Mouse (Mus musculus) regulatory T cell (primary cell): Measurements from ENCODE around the gene Slc30a5.
"Not testable (repeated sequence)": the region's sequence is repeated elsewhere in the genome, so short reads cannot be mapped to it uniquely, and the experiment has no call there.

Experiments
- in situ Hi-C: fragments of 300-600 bp; cut with MboI, MseI; formaldehyde crosslinking; loops from one replicate; pipeline ENCODE4 v1.15.1; 2025; ENCODE audit warnings: high pct_unique_total_duplicates

Gene Slc30a5

DNA sequence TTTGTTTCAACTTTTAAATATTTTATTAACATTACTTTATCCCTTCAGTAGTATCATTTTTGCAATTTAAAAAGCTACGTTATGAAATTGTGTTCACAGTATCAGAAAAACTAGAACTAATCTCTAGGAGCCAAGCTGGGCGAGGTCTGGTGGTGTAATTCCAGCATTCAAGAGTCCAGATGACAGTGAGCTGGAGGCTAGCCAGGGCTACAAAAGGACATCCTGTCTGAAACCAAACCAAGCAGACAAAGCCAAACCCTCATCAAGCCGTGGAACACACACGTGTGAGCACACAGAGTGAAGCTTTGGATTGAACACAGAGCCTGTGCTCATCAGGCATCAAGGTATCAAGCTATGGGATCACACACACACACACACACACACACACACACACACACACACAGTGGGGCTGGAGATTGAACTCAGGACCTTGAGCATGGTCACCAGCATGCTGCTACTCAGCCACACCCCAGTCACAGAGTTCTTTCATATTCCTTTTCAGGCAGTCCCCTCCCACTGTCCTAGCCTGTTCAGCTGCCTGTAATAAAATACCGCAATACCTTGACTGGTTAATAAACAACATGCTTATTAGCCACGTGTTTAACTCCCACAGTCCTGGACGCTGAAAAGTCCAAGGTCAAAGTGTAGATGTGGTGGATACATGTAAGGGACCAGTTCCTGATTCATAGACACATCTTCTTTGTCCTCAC, 9.9 kb upstream of the Slc30a5 start:
- in situ Hi-C loops: no loop called here

DNA sequence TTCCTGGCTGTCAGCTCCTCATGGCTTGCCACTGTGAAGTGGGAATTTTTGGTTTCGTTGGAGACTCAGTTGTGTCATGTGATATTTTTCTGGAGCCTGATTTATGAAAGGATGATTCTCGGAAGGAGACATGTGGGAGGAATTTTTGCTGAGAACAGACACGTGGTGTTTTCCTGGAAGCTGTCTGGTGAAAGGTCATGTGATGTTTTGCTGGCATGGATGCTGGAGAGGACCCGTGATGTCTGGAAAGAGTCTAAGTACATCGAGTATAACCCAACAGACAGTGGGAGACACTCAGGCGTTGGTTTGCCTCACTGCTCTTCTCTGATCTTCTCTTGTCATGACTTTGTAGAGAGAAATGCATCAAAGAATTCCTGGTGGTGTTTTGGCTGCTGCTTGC, 8.5 kb upstream of the Slc30a5 start:
- in situ Hi-C loops: no loop called here

DNA sequence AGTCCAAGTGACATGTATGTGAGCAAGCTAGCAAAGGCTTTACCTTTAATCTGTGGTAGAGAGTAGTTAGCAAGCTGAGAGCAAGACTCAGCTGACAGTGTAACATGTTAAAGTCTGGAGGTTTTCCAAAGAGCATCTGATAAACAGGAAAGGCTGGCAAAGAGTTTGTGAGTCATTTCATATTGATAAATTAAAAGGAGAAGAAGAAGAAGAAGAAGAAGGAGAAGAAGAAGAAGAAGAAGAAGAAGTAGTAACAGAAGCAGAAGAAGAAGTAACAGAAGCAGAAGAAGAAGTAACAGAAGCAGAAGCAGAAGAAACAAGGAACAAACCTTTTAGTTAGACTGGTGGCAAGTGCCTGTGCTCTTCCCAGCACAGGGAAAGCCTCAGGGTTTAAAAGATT, 1.6 kb upstream of the Slc30a5 start:
- in situ Hi-C loops: no loop called here

DNA sequence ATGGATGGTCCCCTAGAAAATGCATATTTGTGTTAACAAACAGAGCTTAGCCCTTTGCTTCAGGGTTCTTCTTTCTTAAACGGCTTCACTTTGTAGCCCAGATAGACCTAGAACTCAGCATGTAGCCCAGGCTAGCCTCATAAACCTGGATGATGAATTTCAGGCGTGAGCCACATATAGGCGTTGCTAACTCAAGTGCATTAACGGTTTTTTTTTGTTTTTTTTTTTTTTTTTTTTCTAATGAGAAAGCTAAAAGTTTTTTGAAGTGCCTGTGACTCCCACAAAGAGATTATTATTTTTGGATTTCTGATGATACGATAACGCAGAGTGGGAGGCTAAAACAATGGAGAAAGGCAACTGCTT, 394 bp upstream of the Slc30a5 start:
- in situ Hi-C loops: no loop called here

DNA sequence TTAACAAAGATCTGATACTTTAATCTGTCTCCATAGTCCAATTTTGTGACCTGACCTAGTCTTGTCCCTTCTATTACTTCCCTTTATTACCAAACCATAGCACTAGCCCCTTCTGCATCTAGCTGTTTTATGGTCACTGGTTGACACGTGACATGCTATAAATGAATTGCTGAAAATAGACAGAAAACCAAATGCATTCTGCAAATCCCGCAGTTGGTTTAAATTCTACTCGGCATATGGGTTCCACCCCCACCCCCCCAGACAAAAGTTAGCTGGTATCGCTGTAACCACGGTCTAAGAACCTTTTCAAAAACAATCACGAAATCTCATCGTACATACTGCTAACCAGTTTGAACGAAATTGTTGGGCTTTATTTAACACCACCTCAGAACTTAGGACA, 1.0 kb downstream of the Slc30a5 start:
- in situ Hi-C loops: no loop called here

DNA sequence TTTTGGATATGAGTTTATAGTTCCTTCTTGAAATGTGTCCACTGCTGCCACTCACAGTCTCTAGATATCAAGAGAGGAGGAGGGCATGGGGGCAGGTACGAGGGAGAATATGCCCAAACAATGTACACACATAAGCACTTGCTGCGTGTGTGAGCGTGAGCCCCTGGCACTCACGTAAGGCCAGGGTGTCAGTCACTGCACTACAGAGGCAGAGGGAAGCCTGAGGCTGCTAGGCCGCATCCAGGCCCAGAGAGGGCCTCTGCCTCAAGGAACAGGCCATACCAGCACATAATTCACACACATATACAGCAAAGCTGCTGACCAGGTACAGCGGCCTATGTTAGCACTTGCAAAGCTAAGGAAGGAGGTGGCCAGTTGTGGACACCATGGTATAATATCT, 2.1 kb downstream of the Slc30a5 start:
- in situ Hi-C loops: no loop called here

DNA sequence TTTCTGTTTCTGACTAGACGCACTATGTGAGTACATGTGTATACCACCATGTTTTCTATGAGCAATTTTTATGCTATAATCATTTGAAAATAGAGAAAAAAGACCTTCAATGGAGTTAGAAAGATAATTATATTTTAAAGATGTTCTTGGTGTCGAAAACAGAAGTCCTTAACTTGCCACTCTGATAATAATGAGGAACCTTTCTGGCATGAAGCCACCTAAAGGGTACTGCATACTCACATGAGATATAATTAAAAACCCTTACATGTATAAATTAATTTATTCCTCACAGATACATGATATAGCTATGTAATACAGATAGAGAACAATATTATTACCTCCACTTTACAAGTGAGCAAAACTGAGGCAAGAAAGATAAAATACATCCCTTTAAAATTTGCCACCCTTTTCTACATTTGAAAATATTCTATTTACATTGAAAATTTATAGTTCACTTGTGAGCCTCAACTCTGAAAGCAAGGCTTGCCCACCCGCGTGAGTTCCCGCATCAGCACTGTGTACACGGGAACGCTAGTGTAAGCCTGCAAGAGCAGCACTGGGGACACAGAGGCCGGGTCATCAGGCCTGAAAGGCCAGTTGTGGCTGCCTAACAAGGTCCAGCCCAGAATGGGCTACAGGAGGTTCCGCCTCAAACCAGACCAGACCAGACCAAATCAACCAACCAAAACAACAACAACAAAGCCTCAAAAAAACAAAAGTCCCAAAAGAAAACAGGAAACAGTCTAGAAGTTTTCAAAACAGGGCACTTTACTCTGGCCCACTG, 7.4 kb downstream of the Slc30a5 start:
- in situ Hi-C loops: no loop called here

DNA sequence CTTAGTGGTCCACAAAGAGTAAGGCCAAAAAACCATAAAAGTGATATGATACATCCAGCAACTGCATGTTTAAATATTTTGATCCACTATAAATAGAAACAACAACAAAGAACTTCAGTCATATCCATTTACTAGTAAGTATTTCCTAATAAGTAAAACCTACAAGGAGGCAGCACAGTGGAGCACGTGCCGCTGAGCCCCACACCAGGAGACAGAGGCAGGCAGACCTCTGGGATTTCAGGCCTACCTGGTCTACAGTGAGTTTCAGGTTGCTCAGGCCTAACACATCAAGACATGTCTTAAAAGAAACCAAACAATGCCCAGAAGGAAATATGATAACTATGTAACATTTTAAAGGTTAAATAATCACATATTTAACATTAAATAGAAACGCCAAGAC, 8.3 kb downstream of the Slc30a5 start:
- in situ Hi-C loops: loop anchor here (25.0 kb wide), 1 partner anchor 763 kb away; no protein-coding TSS in a partner anchor

DNA sequence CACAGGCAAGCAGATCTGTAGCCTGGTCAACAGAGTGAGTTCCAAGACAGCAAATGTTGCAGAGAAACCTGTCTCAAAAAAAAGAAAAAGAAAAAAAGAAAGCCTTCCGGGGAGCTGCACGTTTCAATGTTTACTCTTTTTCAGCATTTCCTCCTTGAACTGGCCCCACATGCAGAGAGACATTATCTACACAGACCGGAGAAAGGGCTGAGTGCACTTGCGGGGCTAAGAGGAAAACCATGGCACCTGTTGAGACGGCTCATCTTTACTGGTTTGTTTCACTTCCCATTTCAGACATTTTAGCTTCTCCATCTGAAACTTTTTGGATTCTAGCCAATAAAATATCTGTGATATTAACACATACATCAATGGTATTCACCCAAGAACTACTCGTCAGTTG, 8.9 kb downstream of the Slc30a5 start:
- in situ Hi-C loops: loop anchor here (25.0 kb wide), 1 partner anchor 762 kb away; no protein-coding TSS in a partner anchor

DNA sequence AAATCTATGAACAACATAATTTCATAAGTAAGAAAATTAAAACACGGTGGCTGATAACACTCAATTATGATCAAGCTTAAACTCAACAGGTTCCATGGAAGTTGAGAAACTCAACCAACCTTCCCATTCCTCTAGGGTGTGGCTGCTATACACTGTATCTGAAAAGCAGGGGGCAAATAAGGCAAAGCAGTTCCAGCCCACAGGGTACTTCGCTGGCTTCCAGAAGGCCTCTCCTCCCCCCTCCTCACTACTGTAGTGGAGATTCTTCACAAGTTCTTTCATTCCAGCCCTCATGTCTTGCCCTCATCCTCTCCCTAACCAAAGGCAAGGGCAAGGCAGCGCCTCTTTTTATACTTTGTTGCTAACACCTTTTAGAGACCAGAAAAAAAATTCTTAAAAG, 9.4 kb downstream of the Slc30a5 start:
- in situ Hi-C loops: loop anchor here (25.0 kb wide), 1 partner anchor 762 kb away; no protein-coding TSS in a partner anchor

DNA sequence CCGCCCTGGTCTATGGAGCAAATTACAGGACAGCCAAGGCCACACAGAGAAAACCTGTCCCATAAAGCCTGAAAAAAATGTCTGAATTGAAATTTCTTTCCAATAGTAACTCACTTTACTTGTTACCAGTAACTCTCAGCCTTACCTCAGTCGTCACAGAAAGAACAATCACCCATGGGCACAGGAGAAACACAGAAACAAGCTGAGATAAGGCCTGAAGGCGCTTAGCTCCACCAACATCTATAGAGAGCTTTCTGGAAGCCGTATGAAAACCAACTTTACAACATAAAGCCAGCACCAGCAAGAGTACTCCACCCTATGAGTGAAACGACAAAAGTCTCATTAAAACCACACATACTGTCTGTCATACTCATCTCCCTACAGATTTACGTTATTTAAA, 18.8 kb downstream of the Slc30a5 start:
- in situ Hi-C loops: loop anchor here (25.0 kb wide), 1 partner anchor 752 kb away; no protein-coding TSS in a partner anchor

DNA sequence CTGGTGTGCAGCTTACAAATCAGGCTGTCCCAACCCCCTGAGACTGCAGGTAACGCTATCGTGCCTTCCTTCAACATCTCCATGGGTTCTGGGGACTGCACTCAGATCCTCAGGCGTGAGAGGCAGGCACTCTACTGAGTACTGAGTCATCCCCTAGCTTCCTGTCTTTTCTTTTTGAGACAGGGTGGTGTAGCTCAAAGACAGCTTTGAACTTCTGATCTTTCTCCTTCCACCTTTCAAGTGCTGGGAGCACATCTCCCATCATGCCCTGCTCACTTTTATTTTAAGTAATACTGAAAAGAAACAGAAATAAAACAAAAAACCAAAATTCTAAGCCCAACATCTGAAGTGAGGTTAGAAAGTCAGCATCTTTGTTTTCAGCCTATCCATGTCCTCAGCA, 27.5 kb downstream of the Slc30a5 start:
- in situ Hi-C loops: loop anchor here (25.0 kb wide), 1 partner anchor 743 kb away; no protein-coding TSS in a partner anchor

DNA sequence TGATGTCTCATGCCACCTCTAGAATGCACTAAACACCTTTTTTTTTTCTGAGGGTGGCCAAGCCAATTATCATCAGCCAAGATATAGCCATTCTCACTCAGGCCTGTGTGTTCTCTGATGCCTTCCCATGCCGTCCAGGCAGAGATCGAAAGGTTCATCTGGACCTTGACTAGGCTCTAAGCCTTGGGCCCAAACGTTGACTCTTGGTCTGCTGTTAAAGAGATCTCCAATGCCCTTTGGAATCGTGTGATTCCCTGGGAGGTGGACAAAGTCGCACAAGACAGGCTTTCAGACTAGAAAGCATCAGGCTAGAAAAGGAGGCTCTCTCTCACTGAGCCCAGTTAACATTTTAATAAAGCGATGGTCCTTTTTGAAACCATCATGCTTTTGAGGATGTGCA, 36.1 kb downstream of the Slc30a5 start:
- in situ Hi-C loops: no loop called here

DNA sequence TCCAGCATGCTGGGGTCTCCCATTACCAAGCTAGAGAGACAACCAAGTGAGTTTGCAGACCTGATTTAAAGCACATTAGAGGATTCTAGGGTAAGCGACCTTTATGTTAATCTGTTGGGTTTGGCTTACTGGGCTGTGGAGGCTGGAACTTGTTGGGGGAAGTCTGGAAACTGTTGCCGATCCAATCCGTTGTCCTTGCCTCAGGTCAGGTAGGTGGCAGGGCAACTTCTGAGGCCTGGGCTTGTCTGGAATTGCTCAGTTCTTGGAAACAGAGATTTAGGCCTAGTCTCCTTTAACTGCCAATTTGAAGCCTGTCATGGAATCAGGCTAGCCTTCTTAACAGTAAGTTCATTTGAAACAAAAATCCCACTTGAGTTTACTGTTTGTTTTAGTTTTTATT, 44.1 kb downstream of the Slc30a5 start:
- in situ Hi-C loops: no loop called here

DNA sequence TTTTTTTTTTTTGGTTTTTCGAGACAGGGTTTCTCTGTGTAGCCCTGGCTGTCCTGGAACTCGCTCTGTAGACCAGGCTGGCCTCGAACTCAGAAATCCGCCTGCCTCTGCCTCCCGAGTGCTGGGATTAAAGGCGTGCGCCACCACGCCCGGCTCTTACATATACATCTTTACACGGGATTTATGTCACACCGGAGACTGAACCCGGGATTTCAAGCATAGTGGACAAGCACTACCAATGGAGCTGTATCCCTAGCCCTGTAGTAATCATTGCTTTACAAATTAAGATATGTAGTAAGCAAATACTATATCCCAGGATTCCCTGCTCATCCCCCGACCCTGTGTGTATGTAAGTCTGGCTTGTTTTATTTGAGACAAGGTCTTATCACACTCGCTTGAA, 45.2 kb downstream of the Slc30a5 start:
- in situ Hi-C loops: not testable (repeated sequence)

DNA sequence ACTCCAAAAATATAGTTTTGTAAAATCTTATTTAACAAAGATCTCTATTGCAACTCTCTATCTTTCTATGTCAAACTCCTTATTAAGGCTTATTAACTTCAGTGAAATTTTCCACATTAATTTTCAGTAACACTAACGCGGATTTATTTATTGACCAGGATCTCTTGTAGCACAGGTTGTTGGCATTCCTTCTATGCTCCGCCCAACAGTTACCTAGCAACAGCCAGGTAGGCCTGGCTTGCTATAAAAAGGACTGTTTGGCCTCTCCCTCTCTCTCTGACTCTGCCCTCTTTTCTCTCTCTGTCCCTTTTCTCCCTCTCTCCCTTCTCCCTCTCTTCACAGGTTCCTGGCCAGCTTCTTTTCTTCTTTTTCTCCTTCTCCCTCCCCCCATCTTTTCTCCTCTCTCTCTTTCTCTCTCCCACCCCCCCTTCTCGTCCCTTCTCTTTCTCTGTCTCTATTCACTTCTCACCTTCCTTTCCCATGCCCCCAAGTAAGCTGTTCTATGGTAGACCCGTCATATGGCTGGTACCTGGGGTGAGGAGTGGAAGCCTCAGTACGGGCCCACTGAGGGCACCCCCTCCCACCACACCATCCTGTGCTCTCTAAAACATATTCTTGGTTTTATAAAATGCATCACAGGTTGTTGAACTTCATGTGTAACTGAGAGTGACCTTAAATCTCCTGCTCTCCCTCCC, 45.8 kb downstream of the Slc30a5 start:
- in situ Hi-C loops: no loop called here

DNA sequence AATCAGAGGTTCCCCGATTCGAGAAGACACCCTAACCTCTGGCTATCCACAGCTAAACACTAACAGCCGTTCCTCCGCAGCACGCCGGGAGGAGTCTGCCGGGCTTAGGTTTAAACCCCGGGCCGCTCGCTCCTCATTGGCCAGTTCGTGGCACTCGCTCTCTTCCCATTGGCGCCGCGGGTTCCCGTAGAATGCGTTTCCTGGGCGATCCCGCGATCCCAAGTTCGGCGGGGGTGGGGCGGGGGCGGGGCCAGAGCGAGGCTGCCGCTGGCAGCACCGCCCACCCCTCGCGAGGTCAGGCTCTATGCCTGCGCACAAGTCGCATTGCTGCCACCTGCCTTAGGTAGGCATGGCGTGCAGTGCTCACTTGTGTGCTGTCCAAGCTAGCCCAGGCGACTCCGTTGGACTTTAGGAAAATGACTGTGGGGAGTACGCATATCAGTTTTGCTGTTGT, 46.8 kb downstream of the Slc30a5 start, which contains the start of gene Ccnb1:
Gene Ccnb1, minus strand, starts transcription at position 157 of the 454 bp plus-strand sequence.
- in situ Hi-C loops: no loop called here

DNA sequence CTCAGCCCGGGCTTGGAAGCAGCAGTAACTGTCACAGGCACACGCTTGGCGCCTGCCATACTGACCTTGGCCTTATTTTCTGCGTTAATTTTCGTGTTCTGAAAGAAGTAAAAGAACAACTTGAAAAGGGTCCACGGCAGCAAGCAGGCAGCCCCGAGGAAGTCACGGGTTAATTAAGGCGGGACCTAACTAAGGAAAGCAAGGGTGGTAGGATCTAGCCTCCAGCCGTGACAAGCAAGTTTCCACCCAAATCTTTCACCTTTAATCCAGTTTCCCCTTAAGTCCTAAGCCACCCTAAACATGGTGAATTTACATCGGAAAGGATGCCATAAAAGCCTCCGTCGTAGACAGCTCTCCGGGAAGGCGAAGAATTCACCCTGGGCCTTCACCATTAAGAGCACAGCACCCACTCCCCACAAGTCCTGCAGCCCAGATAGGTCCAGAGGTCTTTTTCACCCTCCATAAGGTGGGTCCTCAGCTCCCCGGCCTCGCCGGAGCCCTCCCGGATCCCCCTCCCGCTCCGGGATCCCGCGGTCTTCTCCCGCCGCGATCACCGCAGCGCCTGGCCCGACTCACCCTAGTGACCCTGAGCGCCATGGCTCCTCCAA, 47.3 kb downstream of the Slc30a5 start:
- in situ Hi-C loops: no loop called here

DNA sequence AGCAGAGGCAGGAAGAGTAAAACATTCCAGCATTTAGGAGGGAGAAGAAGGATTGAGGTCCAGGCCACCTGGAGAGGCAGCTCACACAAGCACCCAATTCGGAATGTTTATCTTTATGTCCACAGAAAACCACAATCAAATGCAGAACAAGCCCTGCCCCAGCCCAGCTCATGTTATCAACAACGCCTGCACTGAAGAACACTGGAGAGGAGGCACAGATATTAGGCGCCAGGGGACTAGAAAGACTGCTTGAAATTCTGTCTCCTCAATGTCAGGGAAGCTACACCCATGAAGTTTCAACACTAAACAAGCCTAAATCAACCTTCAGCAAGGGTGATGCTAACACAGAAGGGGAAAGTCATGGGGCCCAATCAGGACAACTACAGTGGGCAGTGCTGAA, 55.7 kb downstream of the Slc30a5 start:
- in situ Hi-C loops: no loop called here

DNA sequence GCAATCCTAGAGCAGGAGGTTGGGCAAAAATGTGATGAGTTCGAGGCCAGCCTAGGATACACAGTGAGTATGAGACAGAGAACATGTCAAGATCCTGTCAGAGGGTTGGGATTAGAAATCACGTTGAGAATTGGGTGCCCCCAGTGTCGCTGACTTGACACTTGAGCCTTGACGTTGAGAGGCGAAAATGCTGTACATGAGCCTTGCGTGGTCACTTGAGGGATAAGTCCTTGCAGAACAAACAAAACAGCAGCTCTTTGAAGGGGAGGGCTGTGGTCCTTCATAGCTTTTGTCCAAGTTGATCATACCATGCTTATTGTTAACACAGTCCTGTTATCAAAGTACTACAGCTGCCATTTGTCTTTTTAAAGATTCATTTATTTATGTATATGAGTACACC, 56.5 kb downstream of the Slc30a5 start:
- in situ Hi-C loops: no loop called here

DNA sequence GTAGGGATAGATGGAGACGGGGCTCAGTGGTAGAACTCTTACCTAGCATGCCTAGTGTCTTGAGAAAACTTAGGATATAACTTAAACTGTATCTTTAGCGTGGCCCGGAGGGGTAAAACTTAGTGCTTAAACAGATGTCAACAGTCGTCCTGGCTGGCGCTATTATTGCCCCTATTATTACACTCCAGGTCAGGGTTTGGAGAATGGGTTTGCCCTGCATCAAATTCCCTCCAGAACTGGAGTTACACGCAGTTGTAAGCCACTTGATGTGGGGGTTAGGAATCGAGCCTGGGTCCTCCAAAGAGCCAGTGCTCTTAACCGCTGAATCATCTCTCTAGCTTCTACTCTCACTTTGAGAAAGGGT, 57.2 kb downstream of the Slc30a5 start:
- in situ Hi-C loops: no loop called here
